Mouse (Mus musculus) G1E (cell line): Measurements from ENCODE around the gene Tppp3.

Experiments
- CTCF ChIP-seq: IDR thresholded peaks from 2 replicates; pipeline ENCODE4 v1.5.1; 2012; ENCODE audit warnings: low read depth, low read length, inconsistent platforms, mixed read lengths
- TAL1 ChIP-seq: conservative IDR thresholded peaks from 2 replicates; pipeline ENCODE4 v1.6.1; 2012; ENCODE audit warnings: low read depth, low read length, inconsistent platforms, mixed read lengths

- TF ChIP-seq TAL1: no peak
- TF ChIP-seq CTCF: no peak
These were observed 18.0 kb downstream of the Tppp3 start for GRCm38 (mm10) chr8:105453296-105453695.
